Mouse (Mus musculus) adrenal gland, postnatal 14 days (tissue): ENCODE results near the gene Gorasp1. TPM values are rescaled to one million over a fixed set of nuclear protein-coding genes. Genes with fewer than 3 reads are reported as not detected.

ENCODE experiments used
- total RNA-seq: library from RNA; stranded (reverse); gene quantifications from 2 replicates; pipeline ENCODE4 v1.2.3, GENCODE M21; 2021

The Gorasp1 gene
- total RNA-seq, 1 experiment from 2014 or later = 22.3 TPM

Other genes with a start within 250 kb of the Gorasp1 start
- not detected in 2 replicates for gene Scn10a, start 218.2 kb downstream of the Gorasp1 start, total RNA-seq
- gene Scn11a, start 112.1 kb downstream of the Gorasp1 start, total RNA-seq = 0.04 TPM in 1 of 2 replicates, not detected in the other
- gene Wdr48, start 42.7 kb downstream of the Gorasp1 start, total RNA-seq = 40.1 and 49.9 TPM in 2 replicates
- 0.11 TPM in 2 replicates for gene Ttc21a, start within 50 bp of the Gorasp1 start, total RNA-seq
- gene Csrnp1, start 47.1 kb upstream of the Gorasp1 start, total RNA-seq = 17.8 and 24.5 TPM in 2 replicates
- gene Xirp1, start 86.0 kb upstream of the Gorasp1 start, total RNA-seq = 0.22 and 0.30 TPM in 2 replicates
- gene Cx3cr1, start 132.3 kb upstream of the Gorasp1 start, total RNA-seq = 2.4 and 3.8 TPM in 2 replicates
- gene Ccr8, start 154.5 kb upstream of the Gorasp1 start, total RNA-seq = 0.41 TPM in 1 of 2 replicates, not detected in the other
- 21.6 and 22.6 TPM in 2 replicates for gene Slc25a38, start 172.8 kb upstream of the Gorasp1 start, total RNA-seq
- gene Rpsa, start 190.1 kb upstream of the Gorasp1 start, total RNA-seq = 729 and 883 TPM in 2 replicates
- 0.15 TPM in 1 of 2 replicates, not detected in the other for gene Mobp, start 212.1 kb upstream of the Gorasp1 start, total RNA-seq